Mouse (Mus musculus) adrenal gland, adult (tissue): ENCODE results near the gene Rpl28.
"Not testable (repeated sequence)": the region's sequence is repeated elsewhere in the genome, so short reads cannot be mapped to it uniquely, and the experiment has no call there.

Source experiments
- DNase-seq, 2 experiments: peaks; one replicate each; pipeline ENCODE4 v3.0.0; 2022 to 2023; ENCODE audit warnings: low spot score in 1 of 2; ENCODE audit not compliant: inconsistent age in 2 of 2

Gene Rpl28

GRCm38 (mm10) chr7:4782759-4783158, 9.9 kb upstream of the Rpl28 start, which contains the start of the genes Il11 and Tmem190:
Il11 (minus strand) TSS chr7:4782859.
Tmem190 (plus strand) TSS chr7:4782937.
- no peak for DNase-seq

- DNase-seq, result no peak
Measured at GRCm38 (mm10) chr7:4783667-4784268, 8.9 kb upstream of the Rpl28 start.

- peak; percentile 81 to 94 for DNase-seq
Measured at GRCm38 (mm10) chr7:4788499-4789435, 3.9 kb upstream of the Rpl28 start.

- peak in 1 of 2 experiments; percentile 89 for DNase-seq
Measured at GRCm38 (mm10) chr7:4789436-4789935, 3.2 kb upstream of the Rpl28 start, which contains the start of gene Tmem238. Tmem238 (minus strand) TSS chr7:4789656.

GRCm38 (mm10) chr7:4793248-4793647, 574 bp downstream of the Rpl28 start:
- peak; percentile 40 to 74 for DNase-seq

- DNase-seq, result peak in 1 of 2 experiments; percentile 40
Measured at GRCm38 (mm10) chr7:4793674-4794073, 1.0 kb downstream of the Rpl28 start.

- no peak for DNase-seq
Measured at GRCm38 (mm10) chr7:4794631-4795168, 2.0 kb downstream of the Rpl28 start.

GRCm38 (mm10) chr7:4795767-4796433, 3.2 kb downstream of the Rpl28 start:
- peak in 1 of 2 experiments; percentile 75 for DNase-seq

GRCm38 (mm10) chr7:4802247-4802646, 9.6 kb downstream of the Rpl28 start:
- DNase-seq, result no peak

- peak in 1 of 2 experiments; percentile 70 for DNase-seq
Measured at GRCm38 (mm10) chr7:4806716-4807115, 14.0 kb downstream of the Rpl28 start.

- peak; percentile 22 to 51 for DNase-seq
Measured at GRCm38 (mm10) chr7:4811131-4811530, 18.5 kb downstream of the Rpl28 start.

- no peak for DNase-seq
Measured at GRCm38 (mm10) chr7:4811842-4812302, 19.2 kb downstream of the Rpl28 start.

GRCm38 (mm10) chr7:4812303-4813104, 19.8 kb downstream of the Rpl28 start, which contains the start of gene Ube2s:
Ube2s (minus strand) TSS chr7:4812590.
- DNase-seq, result peak; percentile 99

GRCm38 (mm10) chr7:4813105-4813791, 20.6 kb downstream of the Rpl28 start:
- peak in 1 of 2 experiments; percentile 21 for DNase-seq

GRCm38 (mm10) chr7:4816559-4816958, 23.9 kb downstream of the Rpl28 start:
- no peak for DNase-seq

GRCm38 (mm10) chr7:4820925-4821324, 28.3 kb downstream of the Rpl28 start:
- not testable (repeated sequence) for DNase-seq

GRCm38 (mm10) chr7:4821690-4822089, 29.0 kb downstream of the Rpl28 start:
- no peak for DNase-seq

- DNase-seq, result no peak
Measured at GRCm38 (mm10) chr7:4822162-4822907, 29.7 kb downstream of the Rpl28 start.
